7 mouse cellular contexts compared by ENCODE assay signal in genomic region chr4:139075915-139076314, GRCm38 (mm10). TPM values are rescaled to one million over a fixed set of nuclear protein-coding genes. Genes with fewer than 3 reads are reported as not detected.
DNase-seq lines count a peak whose midpoint lies in the region; ATAC-seq and TF ChIP-seq lines count a peak whose summit lies in the region.

No protein-coding gene starts in this region.

- no peaks in the 10 kb centered on the region for H3K9me3 ChIP-seq in liver, embryonic 12.5 days (replicated peaks)
- H3K9me3 ChIP-seq in liver, embryonic 11.5 days (ENCODE audit: control insufficient read depth, low read length), result no peaks in the 10 kb centered on the region
- H3K9me3 ChIP-seq in intestine, postnatal 0 days (ENCODE audit: control insufficient read depth), result no peaks in the 10 kb centered on the region

- DNase-seq in liver, embryonic 11.5 days (ENCODE audit: low spot score), result no peak
- no peak for DNase-seq in gastrocnemius, adult 18-20 months (ENCODE audit: low spot score)
- DNase-seq in ovary, postnatal 14 days (ENCODE audit: low spot score), result no peak

- H3K36me3 ChIP-seq in liver, embryonic 12.5 days, result no peaks in the 10 kb centered on the region
- H3K36me3 ChIP-seq in liver, embryonic 11.5 days (ENCODE audit: control insufficient read depth, insufficient read depth, low read length), result no peaks in the 10 kb centered on the region
- no peaks in the 10 kb centered on the region for H3K36me3 ChIP-seq in intestine, postnatal 0 days (ENCODE audit: control insufficient read depth, insufficient read depth)
- H3K36me3 ChIP-seq in small intestine, adult 2 months (ENCODE audit: control insufficient read depth, insufficient read depth, low read length), result no peaks in the 10 kb centered on the region

- H3K4me2 ChIP-seq in liver, embryonic 12.5 days, result peak overlapping the region; percentile 61; the same call in 1 of the 2 replicates
- H3K4me2 ChIP-seq in liver, embryonic 11.5 days, result no peak overlapping the region
- H3K4me2 ChIP-seq in intestine, postnatal 0 days (replicated peaks; ENCODE audit: low read depth), result peak overlapping the region; percentile 91; the same call in 1 of the 2 replicates

- 11% methylated on average over 5 of the region's 5 CpGs for WGBS in liver, embryonic 12.5 days (ENCODE audit: insufficient replicate concordance)
- WGBS in liver, embryonic 11.5 days, result 11% methylated on average over 5 of the region's 5 CpGs
- WGBS in intestine, postnatal 0 days, result 19% methylated on average over 5 of the region's 5 CpGs
- 18% methylated on average over 5 of the region's 5 CpGs for WGBS in small intestine, adult 2 months

- no peak for TF ChIP-seq POLR2A in embryonic fibroblast, embryonic 13.5 days (IDR thresholded peaks at IDR 0.05; ENCODE audit: low read depth, low read length)
- TF ChIP-seq POLR2A in small intestine, adult 2 months (IDR thresholded peaks at IDR 0.05; ENCODE audit: low read depth, low read length), result no peak

- peaks cover 76% of the 10 kb centered on the region for H3K27me3 ChIP-seq in liver, embryonic 12.5 days (replicated peaks)
- peaks cover 58% of the 10 kb centered on the region for H3K27me3 ChIP-seq in liver, embryonic 11.5 days (replicated peaks; ENCODE audit: control insufficient read depth, insufficient read depth, low read length)
- H3K27me3 ChIP-seq in intestine, postnatal 0 days (replicated peaks; ENCODE audit: control insufficient read depth, insufficient read depth, low read length), result peaks cover 41% of the 10 kb centered on the region
- peaks cover 23% of the 10 kb centered on the region for H3K27me3 ChIP-seq in small intestine, adult 2 months (ENCODE audit: control insufficient read depth, insufficient read depth, low read length)

- H3K9ac ChIP-seq in liver, embryonic 12.5 days, result no peak overlapping the region
- no peak overlapping the region for H3K9ac ChIP-seq in liver, embryonic 11.5 days (ENCODE audit: low read depth, low read length)
- no peak overlapping the region for H3K9ac ChIP-seq in intestine, postnatal 0 days (ENCODE audit: low read depth, low read length)

- peak; percentile 15; the same call in 1 of the 2 replicates for TF ChIP-seq CTCF in embryonic fibroblast, embryonic 13.5 days (IDR thresholded peaks at IDR 0.05; ENCODE audit: borderline replicate concordance, insufficient read depth, low read length)
- TF ChIP-seq CTCF in intestine, postnatal 0 days (IDR thresholded peaks at IDR 0.05; ENCODE audit: low read depth), result peak; percentile 73
- TF ChIP-seq CTCF in small intestine, adult 2 months (IDR thresholded peaks at IDR 0.05; ENCODE audit: extremely low read depth, insufficient read length, insufficient replicate concordance, low read depth, low read length), result peak; percentile 44; the same call in 1 of the 2 replicates

- peaks cover 8% of the 10 kb centered on the region; the same call in 1 of the 2 replicates for H3K4me1 ChIP-seq in liver, embryonic 12.5 days
- peaks cover 6% of the 10 kb centered on the region; the same call in 1 of the 2 replicates for H3K4me1 ChIP-seq in liver, embryonic 11.5 days (replicated peaks; ENCODE audit: control insufficient read depth, insufficient read depth, low read length)
- 0 out of 2 replicates have a peak, but pooled peaks cover 2% of the 10 kb centered on the region for H3K4me1 ChIP-seq in embryonic fibroblast, embryonic 13.5 days (ENCODE audit: control insufficient read depth, insufficient read depth, low read length)
- H3K4me1 ChIP-seq in intestine, postnatal 0 days (replicated peaks; ENCODE audit: control insufficient read depth, insufficient read depth, low read length), result peaks cover 3% of the 10 kb centered on the region; the same call in 1 of the 2 replicates
- peaks cover 11% of the 10 kb centered on the region for H3K4me1 ChIP-seq in small intestine, adult 2 months (ENCODE audit: control insufficient read depth, insufficient read depth, insufficient read length, low read length)

- no peak overlapping the region for H3K27ac ChIP-seq in liver, embryonic 12.5 days
- no peak overlapping the region for H3K27ac ChIP-seq in liver, embryonic 11.5 days (ENCODE audit: low read depth, low read length)
- H3K27ac ChIP-seq in embryonic fibroblast, embryonic 13.5 days (ENCODE audit: insufficient read depth, low read length), result no peak overlapping the region
- H3K27ac ChIP-seq in intestine, postnatal 0 days (ENCODE audit: low read depth, low read length), result no peak overlapping the region
- H3K27ac ChIP-seq in small intestine, adult 2 months (ENCODE audit: insufficient read depth, low read depth, low read length), result no peak overlapping the region

- no peak for ATAC-seq in liver, embryonic 12.5 days
- ATAC-seq in liver, embryonic 11.5 days (replicated peaks; ENCODE audit: low FRiP score), result no peak
- no peak for ATAC-seq in intestine, postnatal 0 days

- peak overlapping the region; percentile 44; the same call in 1 of the 2 replicates for H3K4me3 ChIP-seq in liver, embryonic 12.5 days
- H3K4me3 ChIP-seq in liver, embryonic 11.5 days (ENCODE audit: low read depth, low read length), result no peak overlapping the region
- 0 out of 2 replicates have a peak overlapping the region, but pooled peaks have one; percentile 26 for H3K4me3 ChIP-seq in embryonic fibroblast, embryonic 13.5 days (ENCODE audit: insufficient read depth, low read length)
- H3K4me3 ChIP-seq in intestine, postnatal 0 days (ENCODE audit: low read depth, low read length), result peak overlapping the region; percentile 51
- H3K4me3 ChIP-seq in small intestine, adult 2 months (ENCODE audit: low read depth, low read length), result peak overlapping the region; percentile 61; the same call in 1 of the 2 replicates

RNA-seq across cellular contexts. Expression of gene Htr6, which starts 0.5 kb away (rescaled TPM):
- polyA plus RNA-seq in liver, embryonic 12.5 days (2016; fragmentation: Nextera tagmentation; extraction: Ambion mirVana), result 0.10 TPM in 1 of 2 replicates, not detected in the other
- not detected in 2 replicates for polyA plus RNA-seq in liver, embryonic 11.5 days (2014; fragmentation: Nextera tagmentation; extraction: Ambion mirVana)
- polyA plus RNA-seq in embryonic fibroblast, embryonic 13.5 days (2011; ENCODE audit: insufficient read length, low read depth, missing spikeins), result not detected in 2 replicates
- 0.08 TPM in 1 of 2 replicates, not detected in the other for polyA plus RNA-seq in intestine, postnatal 0 days (2015; fragmentation: Nextera tagmentation; extraction: Ambion mirVana)
- 0.76 and 1.8 TPM in 2 replicates for polyA plus RNA-seq in small intestine, adult 2 months (2012; rRNA removed)
- total RNA-seq in gastrocnemius, adult 18-20 months (2021), result not detected

RNA-seq across cellular contexts. Expression of gene Nbl1, which starts 16.9 kb away (rescaled TPM):
- 2.1 and 2.5 TPM in 2 replicates for polyA plus RNA-seq in liver, embryonic 12.5 days (2016; fragmentation: Nextera tagmentation; extraction: Ambion mirVana)
- polyA plus RNA-seq in liver, embryonic 11.5 days (2014; fragmentation: Nextera tagmentation; extraction: Ambion mirVana), result 4.0 and 5.0 TPM in 2 replicates
- 51.8 and 64.3 TPM in 2 replicates for polyA plus RNA-seq in embryonic fibroblast, embryonic 13.5 days (2011; ENCODE audit: insufficient read length, low read depth, missing spikeins)
- 37.6 and 39.9 TPM in 2 replicates for polyA plus RNA-seq in intestine, postnatal 0 days (2015; fragmentation: Nextera tagmentation; extraction: Ambion mirVana)
- 72.9 and 160 TPM in 2 replicates for polyA plus RNA-seq in small intestine, adult 2 months (2012; rRNA removed)
- total RNA-seq in gastrocnemius, adult 18-20 months (2021), result 10 to 100 TPM; 18.5 to 29.9 TPM

RNA-seq across cellular contexts. Expression of gene Minos1, which starts 55.0 kb away (rescaled TPM):
- 401 and 406 TPM in 2 replicates for polyA plus RNA-seq in liver, embryonic 12.5 days (2016; fragmentation: Nextera tagmentation; extraction: Ambion mirVana)
- 541 and 564 TPM in 2 replicates for polyA plus RNA-seq in liver, embryonic 11.5 days (2014; fragmentation: Nextera tagmentation; extraction: Ambion mirVana)
- polyA plus RNA-seq in embryonic fibroblast, embryonic 13.5 days (2011; ENCODE audit: insufficient read length, low read depth, missing spikeins), result 178 and 193 TPM in 2 replicates
- 820 and 852 TPM in 2 replicates for polyA plus RNA-seq in intestine, postnatal 0 days (2015; fragmentation: Nextera tagmentation; extraction: Ambion mirVana)
- 15.4 and 29.4 TPM in 2 replicates for polyA plus RNA-seq in small intestine, adult 2 months (2012; rRNA removed)
- 100 to 1,000 TPM; 310 to 342 TPM for total RNA-seq in gastrocnemius, adult 18-20 months (2021)

Comparison
In these comparisons a context has a peak if more than half of its experiments do, and no peak if none do; other contexts are left out.
1. CTCF ChIP-seq: peak in every context shown above with its lines; median percentile 73 in intestine, postnatal 0 days; 44 in small intestine, adult 2 months; 15 in embryonic fibroblast, embryonic 13.5 days.